Mouse (Mus musculus) adrenal gland, adult 2 months (tissue): ENCODE results near the gene Gm14151. TPM values are rescaled to one million over a fixed set of nuclear protein-coding genes. Genes with fewer than 3 reads are reported as not detected.
"Not testable (repeated sequence)": the region's sequence is repeated elsewhere in the genome, so short reads cannot be mapped to it uniquely, and the experiment has no call there.

Experiments
- DNase-seq: peaks from one replicate; pipeline ENCODE4 v3.0.0; 2021
- long read RNA-seq: library from polyadenylated mRNA; stranded (forward); transcript quantifications from one replicate; pipeline ENCODE4 v2.0.0, GENCODE M21; 2021
- polyA plus RNA-seq: library from polyadenylated mRNA; depleted of rRNA; stranded (reverse); fragments of >200 nt; gene quantifications from 2 replicates; pipeline ENCODE4 v1.2.3, GENCODE M21; 2012; rRNA removed
- total RNA-seq, 2 experiments: library from RNA; stranded (reverse); gene quantifications; 2 replicates each; pipeline ENCODE4 v1.2.3; 2021

The Gm14151 gene
- total RNA-seq (not detected), polyA plus RNA-seq (not detected in 2 replicates)
- long read RNA-seq, result 0 reads

GRCm38 (mm10) chr2:151092250-151092649 is at the start of gene Gm14151:
Gene Gm14151 (minus strand): TSS chr2:151092350.
- not testable (repeated sequence) for DNase-seq

- not testable (repeated sequence) for DNase-seq
Measured at GRCm38 (mm10) chr2:151097945-151098344, 5.8 kb upstream of the Gm14151 start, which contains the start of gene Gm14147. Gene Gm14147 (plus strand): TSS chr2:151098245.

GRCm38 (mm10) chr2:151056637-151057036 is 35.5 kb downstream of the Gm14151 start:
- no peak for DNase-seq

DNA sequence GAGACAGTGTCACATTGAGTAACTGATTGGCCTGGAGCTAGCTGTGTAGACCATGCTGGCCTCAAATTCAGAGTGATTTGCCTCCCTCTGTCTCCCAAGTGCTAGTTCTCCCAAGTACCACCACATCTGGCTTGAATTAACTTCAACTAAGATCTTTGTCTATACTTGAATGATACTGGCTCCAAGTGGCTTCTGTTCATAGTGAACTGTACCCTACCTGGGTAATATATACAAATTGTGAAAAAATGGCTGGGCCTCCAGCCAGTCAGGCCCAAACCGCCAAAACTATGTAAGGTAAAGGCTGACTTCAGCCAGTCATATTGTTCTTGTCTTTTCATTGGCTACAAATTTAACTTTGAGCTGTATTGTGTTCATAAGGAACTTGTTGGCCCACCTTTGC is 51.7 kb downstream of the Gm14151 start:
- no peak for DNase-seq

- DNase-seq, result no peak
Measured at GRCm38 (mm10) chr2:151039726-151040125, 52.4 kb downstream of the Gm14151 start.

DNA sequence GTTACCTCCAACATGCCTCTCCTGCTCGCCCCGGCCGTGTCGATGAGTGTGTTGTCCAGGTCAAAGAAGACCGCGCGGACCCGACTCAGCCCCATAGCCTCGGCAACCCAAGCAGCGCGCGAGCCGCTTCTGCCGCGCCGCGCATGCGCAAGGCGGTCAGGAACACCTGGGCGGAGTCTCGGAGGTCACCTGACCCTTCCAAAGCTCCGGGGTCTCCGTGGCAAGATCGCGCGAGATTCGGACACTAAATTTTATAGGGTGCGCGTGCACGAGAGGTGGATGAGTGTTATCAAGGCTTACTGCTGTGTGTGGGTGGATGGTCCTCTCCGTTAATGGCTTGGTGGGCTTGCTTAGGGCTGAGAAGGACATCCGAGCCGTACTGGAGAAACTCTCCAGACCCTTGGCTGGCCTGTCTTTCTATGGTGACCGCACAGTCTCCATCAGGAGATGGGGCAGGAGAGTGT is 52.9 kb downstream of the Gm14151 start, which contains the start of the genes Ninl and Nanp:
TSS of gene Ninl (minus strand) at position 151 of the 464 bp plus-strand sequence.
TSS of gene Nanp (minus strand) at position 167 of the 464 bp plus-strand sequence.
- DNase-seq, result peak; percentile 95

- no peak for DNase-seq
Measured at GRCm38 (mm10) chr2:151038811-151039222, 53.3 kb downstream of the Gm14151 start.

- no peak for DNase-seq
Measured at GRCm38 (mm10) chr2:151037876-151038552, 54.1 kb downstream of the Gm14151 start.

DNA sequence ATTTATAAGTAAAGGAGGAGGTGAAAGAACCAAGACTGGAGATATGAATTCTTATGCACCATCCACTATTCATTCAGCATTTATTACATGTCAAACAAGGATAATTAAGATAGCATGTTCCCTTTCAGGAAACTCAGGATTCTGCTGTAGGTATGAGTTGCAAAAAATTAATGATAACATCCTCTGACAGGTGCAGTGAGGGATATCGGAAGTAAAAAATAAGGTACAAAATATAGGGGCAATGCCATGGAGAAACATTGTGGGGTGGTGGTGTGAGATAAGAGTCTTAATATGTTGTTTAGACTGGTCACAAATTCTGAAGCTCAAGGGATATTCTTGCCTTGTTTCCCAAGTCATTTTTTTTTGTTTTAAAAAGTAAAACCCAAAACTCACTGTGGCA is 54.9 kb downstream of the Gm14151 start:
- DNase-seq, result no peak

Other genes with a start within 250 kb of the Gm14151 start
- 10 to 100 TPM; 79.2 to 82.0 TPM for gene Abhd12, start 187.6 kb downstream of the Gm14151 start, total RNA-seq
- gene Abhd12, start 187.6 kb downstream of the Gm14151 start, polyA plus RNA-seq, result 45.5 and 46.9 TPM in 2 replicates
- gene Gins1, start 186.9 kb downstream of the Gm14151 start, total RNA-seq, result 1 to 10 TPM; 1.5 to 2.7 TPM
- gene Gins1, start 186.9 kb downstream of the Gm14151 start, polyA plus RNA-seq, result 0.65 and 0.70 TPM in 2 replicates
- gene Ninl, start 53.0 kb downstream of the Gm14151 start, total RNA-seq, result 10 to 100 TPM; 14.6 to 22.1 TPM
- 9.6 and 10.4 TPM in 2 replicates for gene Ninl, start 53.0 kb downstream of the Gm14151 start, polyA plus RNA-seq
- gene Nanp, start 53.0 kb downstream of the Gm14151 start, total RNA-seq, result 10 to 100 TPM in 1 of 2 experiments, 1 to 10 TPM in 1; 6.2 to 11.4 TPM
- gene Nanp, start 53.0 kb downstream of the Gm14151 start, polyA plus RNA-seq, result 0.47 and 0.64 TPM in 2 replicates
- gene Gm14147, start 5.9 kb upstream of the Gm14151 start, total RNA-seq, result not detected
- gene Gm14147, start 5.9 kb upstream of the Gm14151 start, polyA plus RNA-seq, result not detected in 2 replicates